Mouse (Mus musculus) liver, embryonic 16.5 days (tissue): ENCODE data around the gene Olfr1093. TPM values are rescaled to one million over a fixed set of nuclear protein-coding genes. Genes with fewer than 3 reads are reported as not detected.

Source experiments
- ATAC-seq: fragments of 200-750 bp; cut with Nextera tagmentation; 2 replicates; pipeline ENCODE4 v1.8.0; 2017; ENCODE audit warnings: low read depth, mild to moderate bottlenecking, moderate number of reproducible peaks, moderate library complexity
- H3K27ac ChIP-seq: fragments of 300-500 bp; sonication (generic); 2 replicates; pipeline ENCODE4 v1.5.1; 2014; ENCODE audit warnings: mild to moderate bottlenecking, low read length
- H3K27me3 ChIP-seq: fragments of 300-500 bp; sonication (generic); 2 replicates; pipeline ENCODE4 v1.6.1; 2014; ENCODE audit warnings: low read depth, low read length, mixed read lengths; ENCODE audit not compliant: control insufficient read depth, insufficient read depth
- H3K36me3 ChIP-seq: fragments of 300-500 bp; sonication (generic); 2 replicates; pipeline ENCODE4 v1.6.1; 2014; ENCODE audit warnings: mild to moderate bottlenecking; ENCODE audit not compliant: control insufficient read depth, insufficient read depth
- H3K4me1 ChIP-seq: fragments of 300-500 bp; sonication (generic); 2 replicates; pipeline ENCODE4 v1.6.1; 2014; ENCODE audit warnings: low read depth, low read length, mixed read lengths; ENCODE audit not compliant: control insufficient read depth
- H3K4me2 ChIP-seq: fragments of 300-500 bp; sonication (generic); 2 replicates; pipeline ENCODE4 v1.6.1; 2014; ENCODE audit warnings: low read depth, low read length, mixed read lengths
- H3K4me3 ChIP-seq: fragments of 300-500 bp; sonication (generic); 2 replicates; pipeline ENCODE4 v1.5.1; 2014; ENCODE audit warnings: low read depth, mild to moderate bottlenecking, low read length
- H3K9ac ChIP-seq: fragments of 300-500 bp; sonication (generic); 2 replicates; pipeline ENCODE4 v1.6.1; 2014; ENCODE audit warnings: low read depth, low read length
- H3K9me3 ChIP-seq: fragments of 300-500 bp; sonication (generic); replicated peaks from 2 replicates; pipeline ENCODE4 v1.6.1; 2016; ENCODE audit warnings: low read length; ENCODE audit not compliant: control insufficient read depth
- WGBS: fragments of 180-500 bp; shearing (Covaris S2); extraction: QIAGEN DNeasy Blood & Tissue Kit; methylation state at CpG from one replicate; pipeline ENCODE4 v1.1.7; 2014; ENCODE audit not compliant: insufficient replicate concordance; 5-methylcytosine and 5-hydroxymethylcytosine counted together
- polyA plus RNA-seq: library from polyadenylated mRNA; unstranded; fragments of >200 nt; fragmentation: Nextera tagmentation; extraction: Ambion mirVana; gene quantifications from 2 replicates; pipeline ENCODE4 v1.2.1, GENCODE M21; 2015

The Olfr1093 gene
- polyA plus RNA-seq: not detected in 2 replicates

GRCm38 (mm10) chr2:86782179-86782578 is at the start of gene Olfr1093:
Gene Olfr1093 (plus strand): TSS chr2:86782479.
- Histone ChIP-seq H3K4me1 (no peaks in the 10 kb centered on the region), H3K4me3 (no peak within 1 kb of the TSS), H3K9ac (no peak within 1 kb of the TSS), H3K36me3 (no peaks in the 10 kb centered on the region), H3K27me3 (no peaks in the 10 kb centered on the region), H3K9me3 (no peaks in the 10 kb centered on the region), H3K27ac (no peak within 1 kb of the TSS), H3K4me2 (no peak within 1 kb of the TSS)
- ATAC-seq: no peak
- 53% methylated on average over 2 of the region's 2 CpGs for WGBS

GRCm38 (mm10) chr2:86733601-86734000 is 48.7 kb upstream of the Olfr1093 start, which contains the start of gene Olfr1089:
Gene Olfr1089 (minus strand): TSS chr2:86733701.
- Histone ChIP-seq H3K4me1 (no peaks in the 10 kb centered on the region), H3K9ac (no peak within 1 kb of the TSS), H3K27me3 (no peaks in the 10 kb centered on the region), H3K36me3 (no peaks in the 10 kb centered on the region), H3K27ac (no peak within 1 kb of the TSS), H3K9me3 (no peaks in the 10 kb centered on the region), H3K4me3 (no peak within 1 kb of the TSS), H3K4me2 (no peak within 1 kb of the TSS)
- ATAC-seq: no peak

GRCm38 (mm10) chr2:86758893-86759292 is 23.4 kb upstream of the Olfr1093 start, which contains the start of gene Olfr1090:
Gene Olfr1090 (minus strand): TSS chr2:86758993.
- ATAC-seq: no peak
- no peaks in the 10 kb centered on the region for H3K4me1 ChIP-seq
- WGBS: 68% methylated on average over 1 of the region's 1 CpGs

GRCm38 (mm10) chr2:86761050-86761449 is 21.2 kb upstream of the Olfr1093 start:
- ATAC-seq: no peak
- Histone ChIP-seq H3K4me1 (no peaks in the 10 kb centered on the region), H3K36me3 (no peaks in the 10 kb centered on the region)

More at GRCm38 (mm10) chr2:86758893-86759292, 23.4 kb upstream of the Olfr1093 start, which contains the start of gene Olfr1090:
- Histone ChIP-seq H3K4me3 (no peak within 1 kb of the TSS), H3K9ac (no peak within 1 kb of the TSS), H3K27ac (no peak within 1 kb of the TSS), H3K36me3 (no peaks in the 10 kb centered on the region), H3K9me3 (no peaks in the 10 kb centered on the region), H3K27me3 (no peaks in the 10 kb centered on the region), H3K4me2 (no peak within 1 kb of the TSS)

GRCm38 (mm10) chr2:86809918-86810317 is 27.6 kb downstream of the Olfr1093 start, which contains the start of gene Olfr141:
Gene Olfr141 (minus strand): TSS chr2:86810018.
- Histone ChIP-seq H3K36me3 (no peaks in the 10 kb centered on the region), H3K9me3 (no peaks in the 10 kb centered on the region), H3K4me3 (no peak within 1 kb of the TSS), H3K9ac (no peak within 1 kb of the TSS), H3K27ac (no peak within 1 kb of the TSS), H3K4me1 (no peaks in the 10 kb centered on the region), H3K4me2 (no peak within 1 kb of the TSS), H3K27me3 (no peaks in the 10 kb centered on the region)
- no peak for ATAC-seq

More at GRCm38 (mm10) chr2:86761050-86761449, 21.2 kb upstream of the Olfr1093 start:
- H3K9me3 ChIP-seq: no peaks in the 10 kb centered on the region
- H3K27me3 ChIP-seq: no peaks in the 10 kb centered on the region
- no peak overlapping the region for H3K27ac ChIP-seq
- WGBS: 92% methylated on average over 6 of the region's 6 CpGs
- H3K4me2 ChIP-seq: no peak overlapping the region
- no peak overlapping the region for H3K9ac ChIP-seq
- no peak overlapping the region for H3K4me3 ChIP-seq

- no peak within 1 kb of the TSS for H3K4me3 ChIP-seq
- no peaks in the 10 kb centered on the region for H3K9me3 ChIP-seq
- no peak within 1 kb of the TSS for H3K4me2 ChIP-seq
- H3K27ac ChIP-seq: no peak within 1 kb of the TSS
- no peaks in the 10 kb centered on the region for H3K4me1 ChIP-seq
- no peaks in the 10 kb centered on the region for H3K27me3 ChIP-seq
- no peaks in the 10 kb centered on the region for H3K36me3 ChIP-seq
- H3K9ac ChIP-seq: no peak within 1 kb of the TSS
- ATAC-seq: no peak
Measured at GRCm38 (mm10) chr2:86824363-86824762, 42.1 kb downstream of the Olfr1093 start, which contains the start of gene Olfr1094. Gene Olfr1094 (plus strand): TSS chr2:86824663.

Other genes starting within 250 kb of the Olfr1093 start
- not detected in 2 replicates for gene Olfr1079, start 240.0 kb upstream of the Olfr1093 start, polyA plus RNA-seq
- gene Olfr1080, start 224.2 kb upstream of the Olfr1093 start, polyA plus RNA-seq: not detected in 2 replicates
- gene Olfr1082, start 183.5 kb upstream of the Olfr1093 start, polyA plus RNA-seq: not detected in 2 replicates
- gene Olfr1084, start 142.8 kb upstream of the Olfr1093 start, polyA plus RNA-seq: not detected in 2 replicates
- gene Olfr1085, start 120.5 kb upstream of the Olfr1093 start, polyA plus RNA-seq: not detected in 2 replicates
- not detected in 2 replicates for gene Olfr1086, start 102.4 kb upstream of the Olfr1093 start, polyA plus RNA-seq
- gene Olfr1087, start 84.1 kb upstream of the Olfr1093 start, polyA plus RNA-seq: not detected in 2 replicates
- gene Olfr1089, start 48.8 kb upstream of the Olfr1093 start, polyA plus RNA-seq: not detected in 2 replicates
- not detected in 2 replicates for gene Olfr1090, start 23.5 kb upstream of the Olfr1093 start, polyA plus RNA-seq
- not detected in 2 replicates for gene Olfr141, start 27.5 kb downstream of the Olfr1093 start, polyA plus RNA-seq
- gene Olfr1094, start 42.2 kb downstream of the Olfr1093 start, polyA plus RNA-seq: not detected in 2 replicates
- gene Olfr1095, start 69.2 kb downstream of the Olfr1093 start, polyA plus RNA-seq: not detected in 2 replicates
- not detected in 2 replicates for gene Gm13723, start 92.3 kb downstream of the Olfr1093 start, polyA plus RNA-seq
- not detected in 2 replicates for gene Olfr1097, start 109.7 kb downstream of the Olfr1093 start, polyA plus RNA-seq
- not detected in 2 replicates for gene Olfr1098, start 142.1 kb downstream of the Olfr1093 start, polyA plus RNA-seq
- not detected in 2 replicates for gene Olfr1099, start 178.2 kb downstream of the Olfr1093 start, polyA plus RNA-seq
- not detected in 2 replicates for gene Olfr1100, start 197.5 kb downstream of the Olfr1093 start, polyA plus RNA-seq
- gene Olfr1101, start 208.7 kb downstream of the Olfr1093 start, polyA plus RNA-seq: not detected in 2 replicates
- not detected in 2 replicates for gene Olfr1102, start 215.9 kb downstream of the Olfr1093 start, polyA plus RNA-seq
- gene Olfr1104, start 244.6 kb downstream of the Olfr1093 start, polyA plus RNA-seq: not detected in 2 replicates